Mouse (Mus musculus): ENCODE results near the gene Csrp3.

DNA sequence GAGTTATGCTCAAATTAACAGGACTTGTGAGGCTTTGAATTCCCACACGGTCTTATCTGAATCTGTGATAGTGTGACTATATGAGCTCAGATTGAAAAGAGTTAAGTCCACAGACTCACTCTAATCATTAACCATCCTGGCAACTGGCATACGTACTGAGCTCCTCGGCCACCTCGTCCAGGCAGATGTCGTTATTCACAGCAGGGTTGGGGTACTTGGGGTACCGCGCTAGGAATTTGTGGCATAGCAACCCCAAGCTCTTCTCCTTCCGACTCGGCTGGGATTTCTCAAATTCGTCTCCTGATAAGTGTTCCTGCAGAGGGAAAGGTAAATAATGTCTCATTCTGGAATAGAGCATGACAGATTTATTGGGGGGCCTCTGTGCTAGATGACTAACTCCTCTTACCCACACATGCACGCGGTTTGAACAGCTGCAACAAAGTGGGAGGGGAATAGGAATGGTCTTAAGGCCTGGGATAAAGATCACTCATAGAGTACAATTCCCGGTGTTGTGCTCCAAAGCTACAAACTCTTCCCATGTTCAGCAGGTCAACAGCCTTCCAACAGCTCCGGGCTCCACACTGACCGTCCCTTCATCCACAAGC, 30.1 kb upstream of the Csrp3 start:
- no peak for TF ChIP-seq EP300 (IDR thresholded peaks at IDR 0.05; ENCODE audit: low read depth)
- TF ChIP-seq CTCF (IDR thresholded peaks at IDR 0.05; ENCODE audit: low read depth), result no peak
